Mouse (Mus musculus) lung, adult 2 months (tissue): ENCODE data around the gene Dock4.

ENCODE experiments used
- CTCF ChIP-seq: fragments of 200-500 bp; IDR thresholded peaks from 2 replicates; pipeline ENCODE4 v1.5.1; 2011; ENCODE audit warnings: mild to moderate bottlenecking, low read length, control low read depth; ENCODE audit not compliant: insufficient read depth
- POLR2A ChIP-seq: fragments of 200-500 bp; IDR thresholded peaks from 2 replicates; pipeline ENCODE4 v1.6.1; 2011; ENCODE audit warnings: low read depth, mild to moderate bottlenecking, control low read depth, low read length, borderline replicate concordance; ENCODE audit errors: extremely low read depth

DNA sequence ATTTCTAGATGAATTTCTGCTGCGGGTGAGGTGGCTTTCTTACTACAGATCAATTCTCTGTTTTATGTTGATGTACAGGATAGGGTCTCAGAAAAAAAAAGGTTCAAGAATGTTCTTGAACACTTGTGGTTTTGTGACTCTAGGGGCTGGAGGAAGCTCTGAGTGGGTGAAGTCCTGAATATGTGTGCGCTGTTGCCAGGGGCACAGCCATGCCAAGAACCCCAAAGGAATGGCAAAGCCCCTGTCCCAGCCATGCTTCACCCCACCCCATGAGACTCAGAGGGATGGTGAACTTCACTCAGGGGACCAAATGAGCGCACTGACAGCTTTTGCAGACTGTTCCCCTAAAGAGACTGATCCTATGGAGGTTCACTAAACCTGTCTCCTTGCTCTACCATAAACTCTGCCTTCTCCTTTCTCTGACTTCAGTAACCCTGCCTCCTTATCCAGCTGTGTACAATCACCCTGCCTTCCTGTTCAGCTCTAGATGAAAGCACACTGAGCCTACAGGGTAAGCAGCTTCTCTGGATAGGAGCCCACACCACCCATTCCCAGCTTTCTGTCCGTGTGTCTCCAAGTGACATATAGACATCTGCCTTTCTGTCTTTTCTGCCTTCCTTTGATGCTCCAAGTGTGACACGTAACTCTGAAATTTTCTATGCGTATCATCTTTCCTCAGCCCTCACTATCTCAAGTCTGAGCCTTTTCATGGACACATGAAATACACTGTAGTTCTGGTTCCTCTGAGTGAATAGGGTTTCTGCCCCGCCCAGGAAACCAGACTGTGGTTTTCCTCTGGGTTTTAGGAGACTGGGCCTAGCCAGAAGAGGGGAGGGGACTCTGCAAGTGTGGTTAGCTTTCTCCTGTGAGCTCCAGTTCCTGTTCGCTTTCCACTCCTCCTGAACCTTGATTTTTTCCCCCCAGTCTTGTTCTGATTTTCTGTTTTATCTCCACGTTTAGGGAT is 90.2 kb downstream of the Dock4 start:
- TF ChIP-seq CTCF = no peak
- TF ChIP-seq POLR2A = no peak
